Mouse (Mus musculus): ENCODE data around the gene Cplx2. TPM values are rescaled to one million over a fixed set of nuclear protein-coding genes. Genes with fewer than 3 reads are reported as not detected.

The Cplx2 gene
- polyA plus RNA-seq, 1 experiment from 2014 or later: 12.5 TPM

GRCm38 (mm10) chr13:54391313-54391712, 20.2 kb downstream of the Cplx2 start:
- Histone ChIP-seq H3K9ac (no peak overlapping the region), H3K4me2 (replicated peaks) (no peak overlapping the region), H3K27me3 (no peaks in the 10 kb centered on the region), H3K27ac (no peak overlapping the region), H3K36me3 (no peaks in the 10 kb centered on the region), H3K9me3 (replicated peaks) (no peaks in the 10 kb centered on the region), H3K4me3 (no peak overlapping the region), H3K4me1 (peaks cover 13% of the 10 kb centered on the region)
- no peak for ATAC-seq (ENCODE audit: low FRiP score)
- WGBS: 85% methylated on average over 4 of the region's 4 CpGs

- no peak overlapping the region for H3K4me2 ChIP-seq (replicated peaks)
- 0 out of 2 replicates have a peak, but pooled peaks cover 5% of the 10 kb centered on the region for H3K4me1 ChIP-seq
- H3K27me3 ChIP-seq: no peaks in the 10 kb centered on the region
- WGBS: 73% methylated on average over 4 of the region's 4 CpGs
- H3K27ac ChIP-seq: no peak overlapping the region
- no peaks in the 10 kb centered on the region for H3K9me3 ChIP-seq (replicated peaks)
- no peak overlapping the region for H3K4me3 ChIP-seq
- no peak for ATAC-seq (ENCODE audit: low FRiP score)
- H3K9ac ChIP-seq: no peak overlapping the region
- no peaks in the 10 kb centered on the region for H3K36me3 ChIP-seq
These were observed 25.9 kb downstream of the Cplx2 start for GRCm38 (mm10) chr13:54397069-54397468.

- peaks cover 11% of the 10 kb centered on the region; the same call in 1 of the 2 replicates for H3K4me1 ChIP-seq
- H3K4me2 ChIP-seq (replicated peaks): no peak overlapping the region
- H3K27ac ChIP-seq: no peak overlapping the region
- H3K4me3 ChIP-seq: no peak overlapping the region
- no peak overlapping the region for H3K9ac ChIP-seq
- WGBS: 67% methylated on average over 7 of the region's 7 CpGs
- no peak for ATAC-seq (ENCODE audit: low FRiP score)
- no peaks in the 10 kb centered on the region for H3K27me3 ChIP-seq
- no peaks in the 10 kb centered on the region for H3K9me3 ChIP-seq (replicated peaks)
- no peaks in the 10 kb centered on the region for H3K36me3 ChIP-seq
These were observed 29.5 kb downstream of the Cplx2 start for GRCm38 (mm10) chr13:54400565-54401179.

GRCm38 (mm10) chr13:54401180-54401569, 30.0 kb downstream of the Cplx2 start:
- WGBS: 84% methylated on average over 5 of the region's 5 CpGs
- Histone ChIP-seq H3K36me3 (no peaks in the 10 kb centered on the region), H3K9ac (no peak overlapping the region), H3K27me3 (no peaks in the 10 kb centered on the region), H3K4me3 (no peak overlapping the region), H3K4me2 (replicated peaks) (no peak overlapping the region), H3K4me1 (peaks cover 11% of the 10 kb centered on the region; the same call in 1 of the 2 replicates), H3K27ac (no peak overlapping the region), H3K9me3 (replicated peaks) (no peaks in the 10 kb centered on the region)
- no peak for ATAC-seq (ENCODE audit: low FRiP score)

GRCm38 (mm10) chr13:54402346-54402745, 31.2 kb downstream of the Cplx2 start:
- Histone ChIP-seq H3K36me3 (no peaks in the 10 kb centered on the region), H3K4me3 (no peak overlapping the region), H3K4me2 (replicated peaks) (no peak overlapping the region), H3K27me3 (no peaks in the 10 kb centered on the region), H3K4me1 (peaks cover 6% of the 10 kb centered on the region; the same call in 1 of the 2 replicates), H3K9me3 (replicated peaks) (no peaks in the 10 kb centered on the region), H3K9ac (no peak overlapping the region), H3K27ac (no peak overlapping the region)
- no peak for ATAC-seq (ENCODE audit: low FRiP score)
- WGBS: 83% methylated on average over 4 of the region's 4 CpGs

- H3K4me1 ChIP-seq: peaks cover 5% of the 10 kb centered on the region; the same call in 1 of the 2 replicates
- WGBS: 75% methylated on average over 17 of the region's 17 CpGs
- H3K27me3 ChIP-seq: no peaks in the 10 kb centered on the region
- no peaks in the 10 kb centered on the region for H3K9me3 ChIP-seq (replicated peaks)
- H3K9ac ChIP-seq: no peak overlapping the region
- H3K27ac ChIP-seq: no peak overlapping the region
- H3K4me3 ChIP-seq: no peak overlapping the region
- H3K36me3 ChIP-seq: no peaks in the 10 kb centered on the region
- ATAC-seq (ENCODE audit: low FRiP score): no peak
- no peak overlapping the region for H3K4me2 ChIP-seq (replicated peaks)
These were observed 32.3 kb downstream of the Cplx2 start for GRCm38 (mm10) chr13:54403224-54404070.

GRCm38 (mm10) chr13:54404205-54404604, 33.1 kb downstream of the Cplx2 start:
- H3K4me2 ChIP-seq (replicated peaks): no peak overlapping the region
- no peak overlapping the region for H3K4me3 ChIP-seq
- H3K9ac ChIP-seq: no peak overlapping the region
- no peaks in the 10 kb centered on the region for H3K36me3 ChIP-seq
- no peak for ATAC-seq (ENCODE audit: low FRiP score)
- H3K27me3 ChIP-seq: no peaks in the 10 kb centered on the region
- 63% methylated on average over 3 of the region's 3 CpGs for WGBS
- no peaks in the 10 kb centered on the region for H3K9me3 ChIP-seq (replicated peaks)
- no peak overlapping the region for H3K27ac ChIP-seq
- peaks cover 5% of the 10 kb centered on the region; the same call in 1 of the 2 replicates for H3K4me1 ChIP-seq

- Histone ChIP-seq H3K4me2 (replicated peaks) (no peak overlapping the region), H3K36me3 (no peaks in the 10 kb centered on the region), H3K4me3 (no peak overlapping the region), H3K27me3 (no peaks in the 10 kb centered on the region), H3K27ac (no peak overlapping the region), H3K4me1 (peaks cover 5% of the 10 kb centered on the region; the same call in 1 of the 2 replicates), H3K9me3 (replicated peaks) (no peaks in the 10 kb centered on the region), H3K9ac (no peak overlapping the region)
- 82% methylated on average over 2 of the region's 2 CpGs for WGBS
- no peak for ATAC-seq (ENCODE audit: low FRiP score)
These were observed 34.7 kb downstream of the Cplx2 start for GRCm38 (mm10) chr13:54405805-54406204.

- no peak overlapping the region for H3K4me3 ChIP-seq
- no peak for ATAC-seq (ENCODE audit: low FRiP score)
- 0 out of 2 replicates have a peak, but pooled peaks cover 6% of the 10 kb centered on the region for H3K27me3 ChIP-seq
- no peaks in the 10 kb centered on the region for H3K36me3 ChIP-seq
- 86% methylated on average over 3 of the region's 3 CpGs for WGBS
- H3K27ac ChIP-seq: no peak overlapping the region
- no peaks in the 10 kb centered on the region for H3K9me3 ChIP-seq (replicated peaks)
- no peak overlapping the region for H3K4me2 ChIP-seq (replicated peaks)
- peaks cover 12% of the 10 kb centered on the region for H3K4me1 ChIP-seq
- no peak overlapping the region for H3K9ac ChIP-seq
These were observed 40.5 kb downstream of the Cplx2 start for GRCm38 (mm10) chr13:54411656-54412055.

GRCm38 (mm10) chr13:54412236-54412635, 41.1 kb downstream of the Cplx2 start:
- WGBS: 19% methylated on average over 7 of the region's 7 CpGs
- no peaks in the 10 kb centered on the region for H3K9me3 ChIP-seq (replicated peaks)
- H3K4me2 ChIP-seq (replicated peaks): no peak overlapping the region
- ATAC-seq (ENCODE audit: low FRiP score): peak; percentile 73
- H3K27me3 ChIP-seq: 0 out of 2 replicates have a peak, but pooled peaks cover 6% of the 10 kb centered on the region
- H3K36me3 ChIP-seq: no peaks in the 10 kb centered on the region
- H3K4me3 ChIP-seq: no peak overlapping the region
- no peak overlapping the region for H3K27ac ChIP-seq
- H3K4me1 ChIP-seq: peaks cover 12% of the 10 kb centered on the region
- H3K9ac ChIP-seq: no peak overlapping the region

- H3K4me2 ChIP-seq (replicated peaks): no peak overlapping the region
- 78% methylated on average over 4 of the region's 4 CpGs for WGBS
- H3K9ac ChIP-seq: no peak overlapping the region
- ATAC-seq (ENCODE audit: low FRiP score): no peak
- H3K4me3 ChIP-seq: no peak overlapping the region
- no peak overlapping the region for H3K27ac ChIP-seq
- no peaks in the 10 kb centered on the region for H3K9me3 ChIP-seq (replicated peaks)
- H3K4me1 ChIP-seq: peaks cover 12% of the 10 kb centered on the region
- H3K36me3 ChIP-seq: no peaks in the 10 kb centered on the region
- 0 out of 2 replicates have a peak, but pooled peaks cover 6% of the 10 kb centered on the region for H3K27me3 ChIP-seq
These were observed 41.6 kb downstream of the Cplx2 start for GRCm38 (mm10) chr13:54412721-54413120.

- Histone ChIP-seq H3K9ac (no peak overlapping the region), H3K9me3 (replicated peaks) (no peaks in the 10 kb centered on the region), H3K4me3 (no peak overlapping the region), H3K27ac (no peak overlapping the region), H3K27me3 (0 out of 2 replicates have a peak, but pooled peaks cover 6% of the 10 kb centered on the region), H3K36me3 (no peaks in the 10 kb centered on the region), H3K4me2 (replicated peaks) (no peak overlapping the region), H3K4me1 (peaks cover 22% of the 10 kb centered on the region)
- no peak for ATAC-seq (ENCODE audit: low FRiP score)
- 96% methylated on average over 4 of the region's 4 CpGs for WGBS
These were observed 43.9 kb downstream of the Cplx2 start for GRCm38 (mm10) chr13:54415059-54415458.
